ENCODE assay signal across 21 mouse cellular contexts in genomic region chr7:111680108-111680507, GRCm38 (mm10).
DNase-seq lines count a peak whose midpoint lies in the region; ATAC-seq and TF ChIP-seq lines count a peak whose summit lies in the region.
"Had no signal": no experiment of that assay in that cellular context is flagged by ENCODE, and none has a peak within 500 bp of the region (broad histone marks: within the 10 kb centered on the region; RNA-seq: fewer than 3 reads in every experiment).

No protein-coding gene starts in this region.

- no peak overlapping the region for H3K4me3 ChIP-seq in heart, postnatal 0 days (ENCODE audit: low read depth, low read length)
- no peak overlapping the region for H3K4me3 ChIP-seq in heart, embryonic 12.5 days
- no peak overlapping the region for H3K4me3 ChIP-seq in lung, postnatal 0 days (ENCODE audit: low read depth, low read length)
- no peak overlapping the region for H3K4me3 ChIP-seq in stomach, postnatal 0 days (ENCODE audit: low read depth, low read length)
- H3K4me3 ChIP-seq: embryonic facial prominence, embryonic 15.5 days; midbrain, embryonic 10.5 days; neural tube, embryonic 13.5 days had no signal

- no peak overlapping the region for H3K27ac ChIP-seq in heart, postnatal 0 days (ENCODE audit: low read depth)
- no peak overlapping the region for H3K27ac ChIP-seq in heart, embryonic 12.5 days (ENCODE audit: poor library complexity, severe bottlenecking)
- no peak overlapping the region for H3K27ac ChIP-seq in lung, postnatal 0 days (ENCODE audit: low read length)
- no peak overlapping the region for H3K27ac ChIP-seq in stomach, postnatal 0 days (replicated peaks)
- H3K27ac ChIP-seq: embryonic facial prominence, embryonic 15.5 days; midbrain, embryonic 10.5 days; neural tube, embryonic 13.5 days had no signal

- peaks cover 5% of the 10 kb centered on the region; the same call in 1 of the 2 replicates for H3K36me3 ChIP-seq in heart, postnatal 0 days (replicated peaks; ENCODE audit: control insufficient read depth, insufficient read depth, low read length)
- H3K36me3 ChIP-seq in heart, embryonic 12.5 days, result no peaks in the 10 kb centered on the region
- H3K36me3 ChIP-seq in lung, postnatal 0 days (ENCODE audit: insufficient read depth, low read length), result no peaks in the 10 kb centered on the region
- H3K36me3 ChIP-seq in stomach, postnatal 0 days (ENCODE audit: control insufficient read depth, insufficient read depth, low read length), result no peaks in the 10 kb centered on the region
- H3K36me3 ChIP-seq: embryonic facial prominence, embryonic 15.5 days; midbrain, embryonic 10.5 days; neural tube, embryonic 13.5 days had no signal

- no peak for TF ChIP-seq EP300 in heart, postnatal 0 days (IDR thresholded peaks at IDR 0.05; ENCODE audit: low read depth)
- TF ChIP-seq EP300 in lung, postnatal 0 days (IDR thresholded peaks at IDR 0.05), result no peak
- no peak for TF ChIP-seq EP300 in stomach, postnatal 0 days (optimal IDR thresholded peaks at IDR 0.05)

- WGBS in heart, postnatal 0 days, result 86% methylated on average over 3 of the region's 3 CpGs
- 89% methylated on average over 3 of the region's 3 CpGs for WGBS in heart, embryonic 12.5 days
- WGBS in lung, postnatal 0 days, result 90% methylated on average over 3 of the region's 3 CpGs
- WGBS in stomach, postnatal 0 days, result 91% methylated on average over 3 of the region's 3 CpGs

- H3K9me3 ChIP-seq in heart, postnatal 0 days (replicated peaks; ENCODE audit: control insufficient read depth, low read length), result no peaks in the 10 kb centered on the region
- 0 out of 2 replicates have a peak, but pooled peaks cover 3% of the 10 kb centered on the region for H3K9me3 ChIP-seq in heart, embryonic 12.5 days (replicated peaks)
- H3K9me3 ChIP-seq in lung, postnatal 0 days (ENCODE audit: low read length), result no peaks in the 10 kb centered on the region
- H3K9me3 ChIP-seq in stomach, postnatal 0 days (ENCODE audit: control insufficient read depth, low read length), result no peaks in the 10 kb centered on the region
- H3K9me3 ChIP-seq: embryonic facial prominence, embryonic 15.5 days; midbrain, embryonic 10.5 days; neural tube, embryonic 13.5 days had no signal

- H3K4me1 ChIP-seq in heart, postnatal 0 days (ENCODE audit: control insufficient read depth, insufficient read depth), result peaks cover 21% of the 10 kb centered on the region
- H3K4me1 ChIP-seq in heart, embryonic 12.5 days (replicated peaks), result peaks cover 34% of the 10 kb centered on the region
- no peaks in the 10 kb centered on the region for H3K4me1 ChIP-seq in lung, postnatal 0 days (ENCODE audit: insufficient read depth, low read depth, low read length)
- H3K4me1 ChIP-seq in stomach, postnatal 0 days (replicated peaks; ENCODE audit: control insufficient read depth, insufficient read depth), result no peaks in the 10 kb centered on the region
- H3K4me1 ChIP-seq: embryonic facial prominence, embryonic 15.5 days; midbrain, embryonic 10.5 days had no signal

- TF ChIP-seq CTCF in heart, postnatal 0 days (IDR thresholded peaks at IDR 0.05; ENCODE audit: low read depth), result peak; percentile 12; the same call in 1 of the 2 replicates
- TF ChIP-seq CTCF in lung, postnatal 0 days (IDR thresholded peaks at IDR 0.05), result peak; percentile 39
- peak; percentile 52 for TF ChIP-seq CTCF in stomach, postnatal 0 days (IDR thresholded peaks at IDR 0.05; ENCODE audit: low read depth)

- H3K9ac ChIP-seq in heart, postnatal 0 days (replicated peaks; ENCODE audit: low read depth, low read length), result no peak overlapping the region
- H3K9ac ChIP-seq in heart, embryonic 12.5 days, result no peak overlapping the region
- H3K9ac ChIP-seq in lung, postnatal 0 days (replicated peaks; ENCODE audit: low read depth), result no peak overlapping the region
- H3K9ac ChIP-seq in stomach, postnatal 0 days (ENCODE audit: low read length), result no peak overlapping the region
- H3K9ac ChIP-seq: embryonic facial prominence, embryonic 15.5 days; neural tube, embryonic 13.5 days had no signal

- no peaks in the 10 kb centered on the region for H3K27me3 ChIP-seq in heart, postnatal 0 days (ENCODE audit: control insufficient read depth, insufficient read depth, low read length)
- H3K27me3 ChIP-seq in heart, embryonic 12.5 days (replicated peaks), result no peaks in the 10 kb centered on the region
- H3K27me3 ChIP-seq in lung, postnatal 0 days (replicated peaks; ENCODE audit: insufficient read depth, low read length), result no peaks in the 10 kb centered on the region
- no peaks in the 10 kb centered on the region for H3K27me3 ChIP-seq in stomach, postnatal 0 days (ENCODE audit: control insufficient read depth, insufficient read depth, low read length)
- H3K27me3 ChIP-seq: embryonic facial prominence, embryonic 15.5 days; neural tube, embryonic 13.5 days had no signal

- H3K4me2 ChIP-seq in heart, postnatal 0 days (ENCODE audit: low read depth, low read length), result no peak overlapping the region
- H3K4me2 ChIP-seq in heart, embryonic 12.5 days, result no peak overlapping the region
- no peak overlapping the region for H3K4me2 ChIP-seq in lung, postnatal 0 days (replicated peaks; ENCODE audit: low read depth, low read length)
- H3K4me2 ChIP-seq in stomach, postnatal 0 days (replicated peaks; ENCODE audit: low read depth), result no peak overlapping the region
- H3K4me2 ChIP-seq: embryonic facial prominence, embryonic 15.5 days; heart, embryonic 11.5 days; neural tube, embryonic 13.5 days had no signal

- no peak for DNase-seq in heart, postnatal 0 days (ENCODE audit: low spot score)
- no peak for DNase-seq in lung, postnatal 0 days (ENCODE audit: low spot score)
- no peak for DNase-seq in lung, postnatal 4 days
- peak; percentile 40 for DNase-seq in ES-CJ7 (ENCODE audit: low read depth, low spot score)
- DNase-seq in stomach, postnatal 0 days (ENCODE audit: low spot score), result no peak
- no peak for DNase-seq in layer of hippocampus, adult 8-10 months (ENCODE audit: low spot score in 2 of 2)
- DNase-seq: adrenal gland, postnatal 10 days; cerebellum, adult 9-10 months; gastrocnemius, postnatal 25 days; heart, postnatal 36 days; kidney, adult 8-10 months; kidney, postnatal 36 days; lung, postnatal 10 days; right cerebral cortex, postnatal 14 days; thymus, postnatal 25 days had no signal

- no peak for ATAC-seq in heart, postnatal 0 days (ENCODE audit: insufficient read depth, low read depth)
- ATAC-seq in heart, embryonic 12.5 days (ENCODE audit: insufficient number of reproducible peaks, low FRiP score), result no peak
- no peak for ATAC-seq in lung, postnatal 0 days
- no peak for ATAC-seq in stomach, postnatal 0 days (ENCODE audit: low FRiP score, low TSS enrichment)
- ATAC-seq: hindbrain, embryonic 16.5 days had no signal
